Mouse (Mus musculus): ENCODE results near the gene Cacna1e.

Cacna1e gene

GRCm38 (mm10) chr1:154884275-154885206, at the start of gene Cacna1e:
Gene Cacna1e, minus strand, starts transcription at chr1:154884501.
- DNase-seq = peak; percentile 42 to 51

GRCm38 (mm10) chr1:154918406-154918805, 34.1 kb upstream of the Cacna1e start:
- DNase-seq = no peak

GRCm38 (mm10) chr1:154917438-154917837, 33.1 kb upstream of the Cacna1e start:
- DNase-seq = no peak

GRCm38 (mm10) chr1:154909554-154909953, 25.3 kb upstream of the Cacna1e start:
- DNase-seq = no peak

GRCm38 (mm10) chr1:154897390-154897789, 13.1 kb upstream of the Cacna1e start:
- DNase-seq = no peak

GRCm38 (mm10) chr1:154890244-154890643, 5.9 kb upstream of the Cacna1e start:
- DNase-seq = no peak

GRCm38 (mm10) chr1:154888495-154888894, 4.2 kb upstream of the Cacna1e start:
- no peak for DNase-seq

- no peak for DNase-seq
These were observed 3.7 kb upstream of the Cacna1e start for GRCm38 (mm10) chr1:154888018-154888417.

GRCm38 (mm10) chr1:154887546-154887945, 3.2 kb upstream of the Cacna1e start:
- no peak for DNase-seq

GRCm38 (mm10) chr1:154886611-154887010, 2.3 kb upstream of the Cacna1e start:
- DNase-seq = no peak

GRCm38 (mm10) chr1:154885207-154885548, 877 bp upstream of the Cacna1e start:
- peak in 1 of 2 experiments; percentile 8 for DNase-seq

- no peak for DNase-seq
These were observed 607 bp downstream of the Cacna1e start for GRCm38 (mm10) chr1:154883596-154884191.

GRCm38 (mm10) chr1:154865981-154866380, 18.3 kb downstream of the Cacna1e start:
- DNase-seq = no peak

- no peak for DNase-seq
These were observed 22.9 kb downstream of the Cacna1e start for GRCm38 (mm10) chr1:154861416-154861815.

- no peak for DNase-seq
These were observed 29.7 kb downstream of the Cacna1e start for GRCm38 (mm10) chr1:154854564-154854963.

- no peak for DNase-seq
These were observed 33.6 kb downstream of the Cacna1e start for GRCm38 (mm10) chr1:154850515-154851287.

- no peak for DNase-seq
These were observed 35.4 kb downstream of the Cacna1e start for GRCm38 (mm10) chr1:154848683-154849579.

- DNase-seq = no peak
These were observed 37.4 kb downstream of the Cacna1e start for GRCm38 (mm10) chr1:154846900-154847299.

- DNase-seq = peak in 1 of 2 experiments; percentile 9
These were observed 40.9 kb downstream of the Cacna1e start for GRCm38 (mm10) chr1:154843427-154843826.

GRCm38 (mm10) chr1:154842336-154842735, 42.0 kb downstream of the Cacna1e start:
- no peak for DNase-seq

GRCm38 (mm10) chr1:154841057-154841630, 43.2 kb downstream of the Cacna1e start:
- DNase-seq = no peak

GRCm38 (mm10) chr1:154839272-154839671, 45.0 kb downstream of the Cacna1e start:
- no peak for DNase-seq

Measured in kidney, postnatal 4 days (tissue).